Mouse (Mus musculus): ENCODE measurements around the gene Fignl2. TPM values are rescaled to one million over a fixed set of nuclear protein-coding genes. Genes with fewer than 3 reads are reported as not detected.
"Not testable (repeated sequence)": the region's sequence is repeated elsewhere in the genome, so short reads cannot be mapped to it uniquely, and the experiment has no call there.

Gene Fignl2
- polyA plus RNA-seq (2016; fragmentation: Nextera tagmentation; extraction: Ambion mirVana): 0.98 and 1.9 TPM in 2 replicates

- H3K9me3 ChIP-seq (replicated peaks): no peaks in the 10 kb centered on the region
- WGBS: under 1% methylated on average over 60 of the region's 96 CpGs
- peaks cover 96% of the 10 kb centered on the region for H3K4me1 ChIP-seq
- peaks cover 15% of the 10 kb centered on the region for H3K36me3 ChIP-seq
- H3K27ac ChIP-seq: peak within 1 kb of the TSS; percentile 100
- DNase-seq (ENCODE audit: low spot score): peak; percentile 87
- peak within 1 kb of the TSS; percentile 97 for H3K4me3 ChIP-seq
- no peaks in the 10 kb centered on the region for H3K27me3 ChIP-seq (ENCODE audit: low read depth, poor library complexity, severe bottlenecking)
These were observed at the start of gene Fignl2 for GRCm38 (mm10) chr15:101077813-101078730. Gene Fignl2 (minus strand): TSS chr15:101078567.

GRCm38 (mm10) chr15:101126876-101127544 lies 48.6 kb upstream of the Fignl2 start:
- Histone ChIP-seq H3K36me3 (no peaks in the 10 kb centered on the region), H3K4me1 (peaks cover 40% of the 10 kb centered on the region), H3K27me3 (ENCODE audit: low read depth, poor library complexity, severe bottlenecking) (peaks cover 60% of the 10 kb centered on the region), H3K27ac (no peak overlapping the region), H3K9me3 (replicated peaks) (no peaks in the 10 kb centered on the region), H3K4me3 (no peak overlapping the region)
- DNase-seq (ENCODE audit: low spot score): no peak
- 83% methylated on average over 12 of the region's 12 CpGs for WGBS

- Histone ChIP-seq H3K9me3 (replicated peaks) (no peaks in the 10 kb centered on the region), H3K4me1 (peaks cover 33% of the 10 kb centered on the region), H3K4me3 (no peak overlapping the region), H3K27me3 (ENCODE audit: low read depth, poor library complexity, severe bottlenecking) (peaks cover 45% of the 10 kb centered on the region), H3K36me3 (no peaks in the 10 kb centered on the region), H3K27ac (no peak overlapping the region)
- DNase-seq (ENCODE audit: low spot score): no peak
- WGBS: 88% methylated on average over 6 of the region's 6 CpGs
These were observed 47.2 kb upstream of the Fignl2 start for GRCm38 (mm10) chr15:101125561-101125960.

GRCm38 (mm10) chr15:101123202-101123601 lies 44.8 kb upstream of the Fignl2 start:
- H3K36me3 ChIP-seq: no peaks in the 10 kb centered on the region
- H3K27ac ChIP-seq: peak overlapping the region; percentile 44; the same call in 1 of the 2 replicates
- H3K4me1 ChIP-seq: peaks cover 26% of the 10 kb centered on the region
- no peak overlapping the region for H3K4me3 ChIP-seq
- peaks cover 29% of the 10 kb centered on the region for H3K27me3 ChIP-seq (ENCODE audit: low read depth, poor library complexity, severe bottlenecking)
- H3K9me3 ChIP-seq (replicated peaks): no peaks in the 10 kb centered on the region
- no peak for DNase-seq (ENCODE audit: low spot score)
- WGBS: 67% methylated on average over 4 of the region's 4 CpGs

- Histone ChIP-seq H3K36me3 (no peaks in the 10 kb centered on the region), H3K4me3 (no peak overlapping the region), H3K4me1 (peaks cover 19% of the 10 kb centered on the region), H3K27ac (no peak overlapping the region), H3K9me3 (replicated peaks) (no peaks in the 10 kb centered on the region), H3K27me3 (ENCODE audit: low read depth, poor library complexity, severe bottlenecking) (peaks cover 19% of the 10 kb centered on the region)
- no peak for DNase-seq (ENCODE audit: low spot score)
- 20% methylated on average over 2 of the region's 2 CpGs for WGBS
These were observed 43.9 kb upstream of the Fignl2 start for GRCm38 (mm10) chr15:101122290-101122589.

- no peak for DNase-seq (ENCODE audit: low spot score)
- Histone ChIP-seq H3K36me3 (no peaks in the 10 kb centered on the region), H3K4me3 (no peak overlapping the region), H3K27ac (no peak overlapping the region), H3K9me3 (replicated peaks) (no peaks in the 10 kb centered on the region), H3K27me3 (ENCODE audit: low read depth, poor library complexity, severe bottlenecking) (peaks cover 13% of the 10 kb centered on the region), H3K4me1 (peaks cover 19% of the 10 kb centered on the region)
- WGBS: 68% methylated on average over 9 of the region's 9 CpGs
These were observed 43.3 kb upstream of the Fignl2 start for GRCm38 (mm10) chr15:101121411-101122289.

GRCm38 (mm10) chr15:101118399-101119125 lies 40.2 kb upstream of the Fignl2 start:
- Histone ChIP-seq H3K27ac (0 out of 2 replicates have a peak overlapping the region, but pooled peaks have one; percentile 32), H3K4me1 (peaks cover 28% of the 10 kb centered on the region), H3K4me3 (no peak overlapping the region), H3K9me3 (replicated peaks) (no peaks in the 10 kb centered on the region), H3K27me3 (ENCODE audit: low read depth, poor library complexity, severe bottlenecking) (0 out of 2 replicates have a peak, but pooled peaks cover 6% of the 10 kb centered on the region), H3K36me3 (no peaks in the 10 kb centered on the region)
- WGBS: 64% methylated on average over 14 of the region's 14 CpGs
- DNase-seq (ENCODE audit: low spot score): no peak

- WGBS: 84% methylated on average over 5 of the region's 5 CpGs
- DNase-seq (ENCODE audit: low spot score): no peak
- H3K27me3 ChIP-seq (ENCODE audit: low read depth, poor library complexity, severe bottlenecking): 0 out of 2 replicates have a peak, but pooled peaks cover 9% of the 10 kb centered on the region
- no peak within 1 kb of the TSS for H3K27ac ChIP-seq
- no peaks in the 10 kb centered on the region for H3K9me3 ChIP-seq (replicated peaks)
- no peaks in the 10 kb centered on the region for H3K36me3 ChIP-seq
- H3K4me1 ChIP-seq: peaks cover 24% of the 10 kb centered on the region; the same call in 1 of the 2 replicates
- no peak within 1 kb of the TSS for H3K4me3 ChIP-seq
These were observed 37.2 kb upstream of the Fignl2 start, which contains the start of gene Ankrd33 for GRCm38 (mm10) chr15:101115511-101116110. Gene Ankrd33 (plus strand): TSS chr15:101115755.

- peaks cover 20% of the 10 kb centered on the region; the same call in 1 of the 2 replicates for H3K4me1 ChIP-seq
- H3K4me3 ChIP-seq; H3K36me3 ChIP-seq; H3K27me3 ChIP-seq (ENCODE audit: low read depth, poor library complexity, severe bottlenecking); DNase-seq (ENCODE audit: low spot score); H3K9me3 ChIP-seq (replicated peaks); H3K27ac ChIP-seq: not testable (repeated sequence)
- WGBS: 87% methylated on average over 2 of the region's 2 CpGs
These were observed 35.4 kb upstream of the Fignl2 start for GRCm38 (mm10) chr15:101113778-101114177.

- no peak for DNase-seq (ENCODE audit: low spot score)
- no peaks in the 10 kb centered on the region for H3K9me3 ChIP-seq (replicated peaks)
- 0 out of 2 replicates have a peak, but pooled peaks cover 3% of the 10 kb centered on the region for H3K27me3 ChIP-seq (ENCODE audit: low read depth, poor library complexity, severe bottlenecking)
- peak overlapping the region; percentile 15; the same call in 1 of the 2 replicates for H3K27ac ChIP-seq
- H3K36me3 ChIP-seq: no peaks in the 10 kb centered on the region
- 80% methylated on average over 8 of the region's 8 CpGs for WGBS
- peaks cover 14% of the 10 kb centered on the region; the same call in 1 of the 2 replicates for H3K4me1 ChIP-seq
- H3K4me3 ChIP-seq: no peak overlapping the region
These were observed 34.8 kb upstream of the Fignl2 start for GRCm38 (mm10) chr15:101113176-101113575.

- H3K9me3 ChIP-seq (replicated peaks): no peaks in the 10 kb centered on the region
- no peak overlapping the region for H3K4me3 ChIP-seq
- peaks cover 25% of the 10 kb centered on the region for H3K4me1 ChIP-seq
- 0 out of 2 replicates have a peak, but pooled peaks cover 3% of the 10 kb centered on the region for H3K27me3 ChIP-seq (ENCODE audit: low read depth, poor library complexity, severe bottlenecking)
- no peaks in the 10 kb centered on the region for H3K36me3 ChIP-seq
- H3K27ac ChIP-seq: no peak overlapping the region
- 93% methylated on average over 5 of the region's 5 CpGs for WGBS
- no peak for DNase-seq (ENCODE audit: low spot score)
These were observed 29.7 kb upstream of the Fignl2 start for GRCm38 (mm10) chr15:101107906-101108671.

Measured in limb, embryonic 10.5 days (tissue).